Mouse (Mus musculus) neural tube, embryonic 13.5 days (tissue): ENCODE data around the gene Hmga2. TPM values are rescaled to one million over a fixed set of nuclear protein-coding genes. Genes with fewer than 3 reads are reported as not detected.

ENCODE experiments used
- ATAC-seq: fragments of 200-750 bp; cut with Nextera tagmentation; 2 replicates; pipeline ENCODE4 v1.8.0; 2017; ENCODE audit warnings: low read depth, mild to moderate bottlenecking, moderate TSS enrichment, moderate library complexity
- H3K27ac ChIP-seq: fragments of 300-500 bp; sonication (generic); replicated peaks from 2 replicates; pipeline ENCODE4 v1.5.1; 2015; ENCODE audit warnings: moderate library complexity, mild to moderate bottlenecking, inconsistent platforms
- H3K27me3 ChIP-seq: fragments of 300-500 bp; sonication (generic); 2 replicates; pipeline ENCODE4 v1.6.1; 2015; ENCODE audit warnings: mild to moderate bottlenecking, inconsistent platforms
- H3K36me3 ChIP-seq: fragments of 300-500 bp; sonication (generic); 2 replicates; pipeline ENCODE4 v1.6.1; 2015; ENCODE audit warnings: mild to moderate bottlenecking, inconsistent platforms
- H3K4me1 ChIP-seq: fragments of 300-500 bp; sonication (generic); replicated peaks from 2 replicates; pipeline ENCODE4 v1.6.1; 2015; ENCODE audit warnings: inconsistent platforms
- H3K4me2 ChIP-seq: fragments of 300-500 bp; sonication (generic); 2 replicates; pipeline ENCODE4 v1.6.1; 2015; ENCODE audit warnings: inconsistent platforms, mild to moderate bottlenecking, moderate library complexity
- H3K4me3 ChIP-seq: fragments of 300-500 bp; sonication (generic); 2 replicates; pipeline ENCODE4 v1.5.1; 2015; ENCODE audit warnings: mild to moderate bottlenecking, inconsistent platforms
- H3K9ac ChIP-seq: fragments of 300-500 bp; sonication (generic); 2 replicates; pipeline ENCODE4 v1.6.1; 2015; ENCODE audit warnings: moderate library complexity, mild to moderate bottlenecking, inconsistent platforms
- H3K9me3 ChIP-seq: fragments of 300-500 bp; sonication (generic); 2 replicates; pipeline ENCODE4 v1.6.1; 2016; ENCODE audit warnings: inconsistent platforms
- WGBS: fragments of 180-500 bp; shearing (Covaris S2); methylation state at CpG from one replicate; pipeline ENCODE4 v1.1.7; 2015; 5-methylcytosine and 5-hydroxymethylcytosine counted together
- polyA plus RNA-seq: library from polyadenylated mRNA; unstranded; fragments of >200 nt; fragmentation: Nextera tagmentation; extraction: Ambion mirVana; gene quantifications from 2 replicates; pipeline ENCODE4 v1.2.1, GENCODE M21; 2015

Hmga2 gene
- polyA plus RNA-seq, 1 experiment from 2014 or later: 3.7 TPM

GRCm38 (mm10) chr10:120402966-120403365, 73.3 kb downstream of the Hmga2 start:
- 67% methylated on average over 5 of the region's 5 CpGs for WGBS
- no peak overlapping the region for H3K27ac ChIP-seq
- ATAC-seq: no peak
- H3K27me3 ChIP-seq: 0 out of 2 replicates have a peak, but pooled peaks cover 3% of the 10 kb centered on the region
- H3K36me3 ChIP-seq: no peaks in the 10 kb centered on the region
- H3K9ac ChIP-seq: no peak overlapping the region
- no peak overlapping the region for H3K4me2 ChIP-seq
- H3K9me3 ChIP-seq: no peaks in the 10 kb centered on the region
- H3K4me3 ChIP-seq: no peak overlapping the region
- H3K4me1 ChIP-seq: peaks cover 16% of the 10 kb centered on the region

- no peaks in the 10 kb centered on the region for H3K36me3 ChIP-seq
- H3K27ac ChIP-seq: no peak overlapping the region
- no peak overlapping the region for H3K4me2 ChIP-seq
- H3K27me3 ChIP-seq: 0 out of 2 replicates have a peak, but pooled peaks cover 3% of the 10 kb centered on the region
- no peak overlapping the region for H3K9ac ChIP-seq
- WGBS: 55% methylated on average over 8 of the region's 8 CpGs
- H3K4me1 ChIP-seq: peaks cover 17% of the 10 kb centered on the region
- H3K9me3 ChIP-seq: no peaks in the 10 kb centered on the region
- no peak for ATAC-seq
- no peak overlapping the region for H3K4me3 ChIP-seq
Observed at GRCm38 (mm10) chr10:120401787-120402186, 74.5 kb downstream of the Hmga2 start.

GRCm38 (mm10) chr10:120399846-120400510, 76.3 kb downstream of the Hmga2 start:
- no peaks in the 10 kb centered on the region for H3K9me3 ChIP-seq
- peaks cover 17% of the 10 kb centered on the region for H3K4me1 ChIP-seq
- WGBS: 77% methylated on average over 9 of the region's 9 CpGs
- H3K27me3 ChIP-seq: no peaks in the 10 kb centered on the region
- H3K4me2 ChIP-seq: no peak overlapping the region
- H3K9ac ChIP-seq: no peak overlapping the region
- no peak for ATAC-seq
- no peak overlapping the region for H3K27ac ChIP-seq
- no peaks in the 10 kb centered on the region for H3K36me3 ChIP-seq
- H3K4me3 ChIP-seq: no peak overlapping the region

- ATAC-seq: no peak
- Histone ChIP-seq H3K4me2 (no peak overlapping the region), H3K4me1 (peaks cover 17% of the 10 kb centered on the region), H3K4me3 (no peak overlapping the region), H3K36me3 (no peaks in the 10 kb centered on the region), H3K9me3 (no peaks in the 10 kb centered on the region), H3K27ac (no peak overlapping the region), H3K27me3 (peaks cover 8% of the 10 kb centered on the region; the same call in 1 of the 2 replicates), H3K9ac (no peak overlapping the region)
- WGBS: 51% methylated on average over 6 of the region's 6 CpGs
Observed at GRCm38 (mm10) chr10:120398745-120399144, 77.5 kb downstream of the Hmga2 start.

GRCm38 (mm10) chr10:120397211-120397631, 79.0 kb downstream of the Hmga2 start:
- no peak overlapping the region for H3K27ac ChIP-seq
- WGBS: 81% methylated on average over 17 of the region's 17 CpGs

GRCm38 (mm10) chr10:120395550-120395949, 80.7 kb downstream of the Hmga2 start:
- Histone ChIP-seq H3K27ac (no peak overlapping the region), H3K9me3 (no peaks in the 10 kb centered on the region), H3K36me3 (no peaks in the 10 kb centered on the region), H3K9ac (no peak overlapping the region), H3K4me3 (no peak overlapping the region), H3K27me3 (peaks cover 35% of the 10 kb centered on the region), H3K4me1 (peaks cover 22% of the 10 kb centered on the region), H3K4me2 (no peak overlapping the region)
- WGBS: 61% methylated on average over 6 of the region's 6 CpGs
- ATAC-seq: no peak

More at GRCm38 (mm10) chr10:120397211-120397631, 79.0 kb downstream of the Hmga2 start:
- Histone ChIP-seq H3K4me2 (no peak overlapping the region), H3K4me3 (no peak overlapping the region), H3K4me1 (peaks cover 11% of the 10 kb centered on the region), H3K27me3 (peaks cover 23% of the 10 kb centered on the region), H3K9ac (no peak overlapping the region), H3K9me3 (no peaks in the 10 kb centered on the region), H3K36me3 (no peaks in the 10 kb centered on the region)
- no peak for ATAC-seq

- H3K9me3 ChIP-seq: no peaks in the 10 kb centered on the region
- H3K36me3 ChIP-seq: no peaks in the 10 kb centered on the region
- peaks cover 43% of the 10 kb centered on the region for H3K27me3 ChIP-seq
- ATAC-seq: no peak
- no peak overlapping the region for H3K4me3 ChIP-seq
- no peak overlapping the region for H3K4me2 ChIP-seq
- peaks cover 22% of the 10 kb centered on the region for H3K4me1 ChIP-seq
- no peak overlapping the region for H3K27ac ChIP-seq
- H3K9ac ChIP-seq: no peak overlapping the region
- 88% methylated on average over 9 of the region's 9 CpGs for WGBS
Observed at GRCm38 (mm10) chr10:120394740-120395139, 81.5 kb downstream of the Hmga2 start.

GRCm38 (mm10) chr10:120391971-120392716, 84.1 kb downstream of the Hmga2 start:
- H3K4me3 ChIP-seq: no peak overlapping the region
- peak overlapping the region; percentile 49 for H3K4me2 ChIP-seq
- no peak overlapping the region for H3K27ac ChIP-seq
- no peak for ATAC-seq
- no peaks in the 10 kb centered on the region for H3K36me3 ChIP-seq
- peaks cover 47% of the 10 kb centered on the region for H3K27me3 ChIP-seq
- no peak overlapping the region for H3K9ac ChIP-seq
- peaks cover 42% of the 10 kb centered on the region for H3K4me1 ChIP-seq
- no peaks in the 10 kb centered on the region for H3K9me3 ChIP-seq
- WGBS: 23% methylated on average over 14 of the region's 14 CpGs

- H3K9me3 ChIP-seq: no peaks in the 10 kb centered on the region
- no peak overlapping the region for H3K27ac ChIP-seq
- no peaks in the 10 kb centered on the region for H3K36me3 ChIP-seq
- H3K27me3 ChIP-seq: peaks cover 56% of the 10 kb centered on the region
- peak overlapping the region; percentile 49 for H3K4me2 ChIP-seq
- 9% methylated on average over 28 of the region's 28 CpGs for WGBS
- H3K9ac ChIP-seq: 0 out of 2 replicates have a peak overlapping the region, but pooled peaks have one; percentile 23
- ATAC-seq: 0 out of 2 replicates have a peak, but pooled peaks have one; percentile 34
- H3K4me3 ChIP-seq: peak overlapping the region; percentile 19; the same call in 1 of the 2 replicates
- peaks cover 49% of the 10 kb centered on the region for H3K4me1 ChIP-seq
Observed at GRCm38 (mm10) chr10:120390912-120391835, 85.1 kb downstream of the Hmga2 start.

GRCm38 (mm10) chr10:120389707-120390106, 86.6 kb downstream of the Hmga2 start:
- 50% methylated on average over 6 of the region's 6 CpGs for WGBS
- H3K27ac ChIP-seq: no peak overlapping the region
- H3K4me3 ChIP-seq: no peak overlapping the region
- no peak overlapping the region for H3K4me2 ChIP-seq
- H3K27me3 ChIP-seq: peaks cover 63% of the 10 kb centered on the region
- no peaks in the 10 kb centered on the region for H3K9me3 ChIP-seq
- no peak for ATAC-seq
- H3K36me3 ChIP-seq: no peaks in the 10 kb centered on the region
- H3K4me1 ChIP-seq: peaks cover 63% of the 10 kb centered on the region
- no peak overlapping the region for H3K9ac ChIP-seq

GRCm38 (mm10) chr10:120388966-120389365, 87.3 kb downstream of the Hmga2 start:
- ATAC-seq: no peak
- H3K36me3 ChIP-seq: no peaks in the 10 kb centered on the region

More at GRCm38 (mm10) chr10:120388966-120389365, 87.3 kb downstream of the Hmga2 start:
- H3K27me3 ChIP-seq: peaks cover 60% of the 10 kb centered on the region
- 19% methylated on average over 10 of the region's 10 CpGs for WGBS
- H3K27ac ChIP-seq: no peak overlapping the region
- 0 out of 2 replicates have a peak overlapping the region, but pooled peaks have one; percentile 28 for H3K4me2 ChIP-seq
- no peak overlapping the region for H3K4me3 ChIP-seq
- H3K9me3 ChIP-seq: no peaks in the 10 kb centered on the region
- peaks cover 70% of the 10 kb centered on the region for H3K4me1 ChIP-seq
- no peak overlapping the region for H3K9ac ChIP-seq
